In genomic region chr9:66945161-66945560, GRCm38 (mm10) we compare ENCODE assay signal across 7 mouse cellular contexts. TPM values are rescaled to one million over a fixed set of nuclear protein-coding genes. Genes with fewer than 3 reads are reported as not detected.
A peak's percentile ranks its signal among the peaks of the same experiment; 100 is the strongest.
DNase-seq lines count a peak whose midpoint lies in the region; ATAC-seq and TF ChIP-seq lines count a peak whose summit lies in the region.

No protein-coding gene starts in this region.

- 0 out of 2 replicates have a peak, but pooled peaks cover 1% of the 10 kb centered on the region for H3K36me3 ChIP-seq in testis, adult 2 months (ENCODE audit: control insufficient read depth, insufficient read depth, low read length)
- H3K36me3 ChIP-seq in forebrain, embryonic 14.5 days (ENCODE audit: control insufficient read depth, insufficient read depth, low read length): peaks cover 11% of the 10 kb centered on the region
- peaks cover 2% of the 10 kb centered on the region; the same call in 1 of the 2 replicates for H3K36me3 ChIP-seq in liver, embryonic 11.5 days (ENCODE audit: control insufficient read depth, insufficient read depth, low read length)

- H3K27me3 ChIP-seq in testis, adult 2 months (ENCODE audit: control insufficient read depth, insufficient read depth, low read length): no peaks in the 10 kb centered on the region
- H3K27me3 ChIP-seq in forebrain, embryonic 14.5 days (replicated peaks; ENCODE audit: control insufficient read depth, insufficient read depth, low read length): no peaks in the 10 kb centered on the region
- no peaks in the 10 kb centered on the region for H3K27me3 ChIP-seq in liver, embryonic 11.5 days (replicated peaks; ENCODE audit: control insufficient read depth, insufficient read depth, low read length)

- ATAC-seq in forebrain, embryonic 14.5 days: no peak; the same call in 1 of the 2 replicates
- ATAC-seq in liver, embryonic 11.5 days (replicated peaks; ENCODE audit: low FRiP score): no peak

- WGBS in forebrain, embryonic 14.5 days: 26% methylated on average over 4 of the region's 4 CpGs
- WGBS in liver, embryonic 11.5 days: 20% methylated on average over 4 of the region's 4 CpGs

- no peak for TF ChIP-seq POLR2A in testis, adult 2 months (IDR thresholded peaks at IDR 0.05; ENCODE audit: control insufficient read depth, low read depth, low read length)

- H3K9ac ChIP-seq in forebrain, embryonic 14.5 days (ENCODE audit: low read length): peak overlapping the region; percentile 88
- H3K9ac ChIP-seq in liver, embryonic 11.5 days (ENCODE audit: low read depth, low read length): peak overlapping the region; percentile 96

- TF ChIP-seq CTCF in testis, adult 2 months (IDR thresholded peaks at IDR 0.05; ENCODE audit: control insufficient read depth, insufficient read depth, insufficient replicate concordance, low read depth, low read length): no peak

- peak overlapping the region; percentile 99 for H3K4me3 ChIP-seq in testis, adult 2 months (ENCODE audit: control insufficient read depth, low read depth, low read length)
- H3K4me3 ChIP-seq in forebrain, embryonic 14.5 days (ENCODE audit: low read depth, low read length): peak overlapping the region; percentile 96
- H3K4me3 ChIP-seq in liver, embryonic 11.5 days (ENCODE audit: low read depth, low read length): peak overlapping the region; percentile 97

- peak overlapping the region; percentile 96 for H3K27ac ChIP-seq in testis, adult 2 months (ENCODE audit: control insufficient read depth, insufficient read depth, low read depth, low read length)
- peak overlapping the region; percentile 94 for H3K27ac ChIP-seq in forebrain, embryonic 14.5 days (ENCODE audit: low read depth, low read length)
- peak overlapping the region; percentile 94 for H3K27ac ChIP-seq in liver, embryonic 11.5 days (ENCODE audit: low read depth, low read length)

- DNase-seq in testis, postnatal 14 days (ENCODE audit: low spot score): no peak
- no peak for DNase-seq in forebrain, embryonic 14.5 days (ENCODE audit: low spot score)
- no peak for DNase-seq in liver, embryonic 11.5 days (ENCODE audit: low spot score)
- no peak for DNase-seq in layer of hippocampus, postnatal 10 days (ENCODE audit: low spot score in 2 of 2)
- no peak for DNase-seq in gastrocnemius, postnatal 4 days (ENCODE audit: low spot score in 2 of 2)
- DNase-seq in gastrocnemius, postnatal 10 days: no peak

- peak overlapping the region; percentile 69 for H3K4me2 ChIP-seq in forebrain, embryonic 14.5 days (ENCODE audit: low read length)
- H3K4me2 ChIP-seq in liver, embryonic 11.5 days: peak overlapping the region; percentile 91

- peaks cover 2% of the 10 kb centered on the region for H3K4me1 ChIP-seq in testis, adult 2 months (ENCODE audit: control insufficient read depth, insufficient read depth, low read length)
- 0 out of 2 replicates have a peak, but pooled peaks cover 8% of the 10 kb centered on the region for H3K4me1 ChIP-seq in forebrain, embryonic 14.5 days (ENCODE audit: control insufficient read depth, insufficient read depth, low read length)
- H3K4me1 ChIP-seq in liver, embryonic 11.5 days (replicated peaks; ENCODE audit: control insufficient read depth, insufficient read depth, low read length): peaks cover 5% of the 10 kb centered on the region

- no peaks in the 10 kb centered on the region for H3K9me3 ChIP-seq in forebrain, embryonic 14.5 days (replicated peaks; ENCODE audit: control insufficient read depth, low read length)
- no peaks in the 10 kb centered on the region for H3K9me3 ChIP-seq in liver, embryonic 11.5 days (ENCODE audit: control insufficient read depth, low read length)

RNA-seq across cellular contexts. Expression of gene Rps27l, which starts 0.7 kb away (rescaled TPM):
- 61.0 and 75.7 TPM in 2 replicates for polyA plus RNA-seq in testis, adult 2 months (2012; rRNA removed)
- polyA plus RNA-seq in forebrain, embryonic 14.5 days (2014; fragmentation: Nextera tagmentation; extraction: Ambion mirVana): 357 and 434 TPM in 2 replicates
- polyA plus RNA-seq in liver, embryonic 11.5 days (2014; fragmentation: Nextera tagmentation; extraction: Ambion mirVana): 1,011 and 1,028 TPM in 2 replicates
- total RNA-seq in layer of hippocampus, postnatal 10 days (2021): 10 to 100 TPM; 45.4 to 52.1 TPM
- 100 to 1,000 TPM; 185 to 210 TPM for total RNA-seq in gastrocnemius, postnatal 4 days (2021)
- total RNA-seq in gastrocnemius, postnatal 10 days (2021): 100 to 1,000 TPM; 215 to 237 TPM

RNA-seq across cellular contexts. Expression of gene Rab8b, which starts 25.7 kb away (rescaled TPM):
- 8.6 and 10.9 TPM in 2 replicates for polyA plus RNA-seq in testis, adult 2 months (2012; rRNA removed)
- 15.3 and 22.4 TPM in 2 replicates for polyA plus RNA-seq in forebrain, embryonic 14.5 days (2014; fragmentation: Nextera tagmentation; extraction: Ambion mirVana)
- polyA plus RNA-seq in liver, embryonic 11.5 days (2014; fragmentation: Nextera tagmentation; extraction: Ambion mirVana): 43.1 and 44.3 TPM in 2 replicates
- total RNA-seq in layer of hippocampus, postnatal 10 days (2021): 10 to 100 TPM; 27.1 to 31.3 TPM
- 10 to 100 TPM; 20.3 to 20.6 TPM for total RNA-seq in gastrocnemius, postnatal 4 days (2021)
- total RNA-seq in gastrocnemius, postnatal 10 days (2021): 10 to 100 TPM; 12.6 to 15.4 TPM

RNA-seq across cellular contexts. Expression of gene Lactb, which starts 30.1 kb away (rescaled TPM):
- polyA plus RNA-seq in testis, adult 2 months (2012; rRNA removed): 3.9 and 5.2 TPM in 2 replicates
- 9.8 and 10.2 TPM in 2 replicates for polyA plus RNA-seq in forebrain, embryonic 14.5 days (2014; fragmentation: Nextera tagmentation; extraction: Ambion mirVana)
- 11.6 and 12.7 TPM in 2 replicates for polyA plus RNA-seq in liver, embryonic 11.5 days (2014; fragmentation: Nextera tagmentation; extraction: Ambion mirVana)
- total RNA-seq in layer of hippocampus, postnatal 10 days (2021): 10 to 100 TPM; 15.8 to 16.3 TPM
- 10 to 100 TPM; 13.5 to 17.5 TPM for total RNA-seq in gastrocnemius, postnatal 4 days (2021)
- total RNA-seq in gastrocnemius, postnatal 10 days (2021): 10 to 100 TPM; 19.1 to 22.4 TPM
